Mouse (Mus musculus): Measurements from ENCODE around the gene Cdh5. TPM values are rescaled to one million over a fixed set of nuclear protein-coding genes. Genes with fewer than 3 reads are reported as not detected.
A peak's percentile ranks its signal among the peaks of the same experiment; 100 is the strongest.
"Not testable (repeated sequence)": the region's sequence is repeated elsewhere in the genome, so short reads cannot be mapped to it uniquely, and the experiment has no call there.

Gene Cdh5
- polyA plus RNA-seq (2012; rRNA removed) = 18.2 and 34.6 TPM in 2 replicates

- TF ChIP-seq CTCF (IDR thresholded peaks at IDR 0.05; ENCODE audit: borderline replicate concordance, extremely low read depth, insufficient read depth, insufficient read length) (no peak), POLR2A (IDR thresholded peaks at IDR 0.05; ENCODE audit: borderline replicate concordance, extremely low read depth, insufficient read depth, insufficient read length, poor library complexity, severe bottlenecking) (no peak)
- DNase-seq (ENCODE audit: low read depth) = no peak
Observed at GRCm38 (mm10) chr8:104101415-104101814, at the start of gene Cdh5. TSS of gene Cdh5 (plus strand) at chr8:104101625.

DNA sequence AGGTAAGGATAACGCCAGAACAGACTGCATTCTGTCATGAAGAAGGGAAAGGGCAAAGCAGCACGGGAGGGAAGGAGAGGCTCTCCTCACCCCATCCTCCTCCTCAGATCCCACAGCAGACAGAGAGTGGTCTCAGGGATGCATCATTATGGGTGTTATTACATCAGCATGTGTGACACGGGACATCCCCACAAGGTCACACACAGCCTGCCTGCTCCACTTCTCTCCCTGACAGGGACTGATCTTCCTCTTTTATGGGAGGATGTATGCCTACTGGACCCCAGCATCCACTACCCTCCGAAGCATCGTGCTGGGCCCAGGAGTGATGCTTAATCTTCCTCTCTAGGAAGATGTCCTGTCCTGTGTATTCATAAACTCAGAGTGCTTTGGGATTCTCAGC lies 41.5 kb upstream of the Cdh5 start:
- no peak for DNase-seq (ENCODE audit: low read depth)
- TF ChIP-seq POLR2A (IDR thresholded peaks at IDR 0.05; ENCODE audit: borderline replicate concordance, extremely low read depth, insufficient read depth, insufficient read length, poor library complexity, severe bottlenecking) (no peak), CTCF (IDR thresholded peaks at IDR 0.05; ENCODE audit: borderline replicate concordance, extremely low read depth, insufficient read depth, insufficient read length) (no peak)

- TF ChIP-seq POLR2A (IDR thresholded peaks at IDR 0.05; ENCODE audit: borderline replicate concordance, extremely low read depth, insufficient read depth, insufficient read length, poor library complexity, severe bottlenecking) = no peak
- no peak for TF ChIP-seq CTCF (IDR thresholded peaks at IDR 0.05; ENCODE audit: borderline replicate concordance, extremely low read depth, insufficient read depth, insufficient read length)
Observed at GRCm38 (mm10) chr8:104060446-104060845, 41.0 kb upstream of the Cdh5 start.

GRCm38 (mm10) chr8:104061048-104061988 lies 40.1 kb upstream of the Cdh5 start:
- TF ChIP-seq POLR2A (IDR thresholded peaks at IDR 0.05; ENCODE audit: borderline replicate concordance, extremely low read depth, insufficient read depth, insufficient read length, poor library complexity, severe bottlenecking) = no peak
- no peak for TF ChIP-seq CTCF (IDR thresholded peaks at IDR 0.05; ENCODE audit: borderline replicate concordance, extremely low read depth, insufficient read depth, insufficient read length)
- no peak for DNase-seq (ENCODE audit: low read depth)

More at GRCm38 (mm10) chr8:104060446-104060845, 41.0 kb upstream of the Cdh5 start:
- no peak for DNase-seq (ENCODE audit: low read depth)

DNA sequence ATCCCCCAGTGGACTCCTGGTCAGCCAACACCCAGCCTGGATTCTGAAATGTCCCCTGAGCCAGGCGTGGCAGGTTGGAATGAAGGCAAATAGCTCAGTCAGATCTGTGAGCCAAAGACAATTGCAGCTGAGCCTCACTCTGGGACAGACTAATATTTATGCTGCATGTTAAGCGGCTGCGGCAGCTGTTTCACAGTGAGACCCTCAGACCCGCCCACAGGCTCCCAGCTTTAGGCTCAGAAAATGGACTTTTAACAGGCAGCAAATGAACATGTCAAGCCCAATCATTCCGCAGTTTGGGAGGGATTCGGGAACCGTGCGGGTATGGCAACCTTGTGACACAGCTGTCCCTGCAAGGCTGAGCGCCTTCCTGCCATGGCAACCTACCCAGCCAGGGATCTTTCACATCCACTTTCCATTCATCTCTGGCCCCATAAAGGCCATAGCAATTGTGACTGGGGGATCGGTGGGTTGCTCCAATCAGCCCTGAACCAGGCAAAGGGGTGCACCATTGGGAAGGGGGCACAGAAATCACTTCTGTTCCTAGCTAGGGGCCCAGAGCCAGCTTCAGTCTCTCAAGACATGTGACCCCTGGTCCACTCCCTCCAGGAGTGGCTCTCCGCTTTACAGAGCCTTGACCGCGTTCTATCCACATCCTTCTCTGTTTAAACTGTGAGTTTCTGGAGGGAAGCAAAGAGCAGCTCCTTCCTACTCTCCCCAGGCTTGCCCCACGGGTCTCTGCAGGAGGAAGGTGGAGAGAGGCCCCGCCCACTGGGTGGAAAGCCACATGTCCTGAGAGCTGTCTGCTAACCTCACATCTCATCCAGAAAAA lies 39.2 kb upstream of the Cdh5 start:
- no peak for TF ChIP-seq POLR2A (IDR thresholded peaks at IDR 0.05; ENCODE audit: borderline replicate concordance, extremely low read depth, insufficient read depth, insufficient read length, poor library complexity, severe bottlenecking)
- no peak for TF ChIP-seq CTCF (IDR thresholded peaks at IDR 0.05; ENCODE audit: borderline replicate concordance, extremely low read depth, insufficient read depth, insufficient read length)
- peak; percentile 89 for DNase-seq (ENCODE audit: low read depth)

DNA sequence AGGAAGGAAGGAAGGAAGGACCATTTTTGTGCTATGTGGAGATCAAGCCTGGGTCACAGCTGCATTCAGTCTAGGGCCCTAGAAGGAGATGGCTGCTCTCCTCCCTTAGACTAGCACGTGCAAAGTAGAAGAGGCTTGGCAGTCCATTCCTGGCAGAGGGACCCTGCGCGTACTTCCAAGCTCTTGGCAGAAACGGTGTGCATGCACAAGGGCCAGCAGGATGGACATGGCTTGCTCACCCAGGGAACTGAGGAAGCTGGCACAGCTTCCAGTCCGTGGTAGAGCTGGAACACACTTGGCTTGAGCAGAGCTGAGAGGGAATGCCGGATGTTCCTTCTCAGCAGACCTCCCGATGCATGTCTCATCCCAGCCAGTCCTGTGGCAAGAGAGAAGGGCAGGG lies 36.2 kb upstream of the Cdh5 start:
- TF ChIP-seq CTCF (IDR thresholded peaks at IDR 0.05; ENCODE audit: borderline replicate concordance, extremely low read depth, insufficient read depth, insufficient read length) = no peak
- no peak for TF ChIP-seq POLR2A (IDR thresholded peaks at IDR 0.05; ENCODE audit: borderline replicate concordance, extremely low read depth, insufficient read depth, insufficient read length, poor library complexity, severe bottlenecking)
- DNase-seq (ENCODE audit: low read depth) = no peak

DNA sequence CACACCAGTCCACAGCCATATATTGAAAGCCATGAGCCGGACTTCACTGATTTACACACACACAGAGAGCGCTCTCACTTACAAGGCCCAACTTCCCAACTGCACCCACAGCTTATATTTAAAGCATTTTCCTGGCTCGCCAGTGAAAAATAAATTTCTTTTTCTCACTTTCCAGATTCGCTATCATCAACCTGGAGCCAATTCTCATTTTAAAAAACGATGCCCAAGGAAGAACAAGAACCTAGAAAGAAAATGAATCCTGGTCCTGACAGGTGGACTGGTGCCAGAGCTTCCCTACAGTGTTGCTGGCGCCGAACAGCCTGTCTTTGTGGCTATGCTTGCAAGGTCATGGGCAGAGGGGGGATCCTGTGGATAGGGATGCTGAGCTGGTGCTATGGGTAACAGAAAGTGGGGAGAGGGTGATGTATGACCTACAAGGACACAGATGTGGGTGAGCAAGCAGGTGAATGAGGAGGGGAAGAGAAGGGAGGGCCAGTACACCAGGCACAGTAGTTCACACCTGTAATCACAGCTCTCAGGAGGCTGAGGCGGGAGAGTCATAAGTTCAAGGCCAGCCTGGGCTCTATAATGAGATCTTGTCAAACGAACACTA lies 35.4 kb upstream of the Cdh5 start:
- TF ChIP-seq CTCF (IDR thresholded peaks at IDR 0.05; ENCODE audit: borderline replicate concordance, extremely low read depth, insufficient read depth, insufficient read length) (no peak), POLR2A (IDR thresholded peaks at IDR 0.05; ENCODE audit: borderline replicate concordance, extremely low read depth, insufficient read depth, insufficient read length, poor library complexity, severe bottlenecking) (no peak)
- no peak for DNase-seq (ENCODE audit: low read depth)

DNA sequence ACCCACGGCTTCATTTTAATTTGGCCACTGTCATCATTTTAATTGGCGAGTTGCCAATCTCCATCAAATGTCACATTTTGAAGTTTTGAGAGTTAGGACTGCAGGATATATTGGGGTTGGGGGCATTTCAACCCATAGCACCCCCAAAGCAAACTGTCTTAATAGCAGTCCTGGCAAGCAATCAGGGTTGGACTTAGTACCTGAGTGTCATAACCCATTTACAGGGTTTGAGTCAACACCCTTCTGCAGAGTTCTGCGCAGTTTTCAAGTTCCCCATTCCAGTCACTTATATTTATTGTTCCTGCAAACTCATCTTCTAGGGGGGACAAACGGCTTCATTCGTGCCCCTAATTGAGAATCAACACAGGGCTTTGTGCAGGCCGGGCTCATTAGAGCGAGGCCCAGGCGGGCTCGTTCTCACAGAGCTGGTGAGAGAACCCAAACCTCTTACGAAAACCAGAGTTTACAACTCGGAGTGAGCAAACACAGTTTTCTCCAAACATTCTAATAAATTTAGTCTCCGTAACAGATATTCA lies 34.0 kb upstream of the Cdh5 start:
- DNase-seq (ENCODE audit: low read depth) = no peak
- no peak for TF ChIP-seq CTCF (IDR thresholded peaks at IDR 0.05; ENCODE audit: borderline replicate concordance, extremely low read depth, insufficient read depth, insufficient read length)
- no peak for TF ChIP-seq POLR2A (IDR thresholded peaks at IDR 0.05; ENCODE audit: borderline replicate concordance, extremely low read depth, insufficient read depth, insufficient read length, poor library complexity, severe bottlenecking)

DNA sequence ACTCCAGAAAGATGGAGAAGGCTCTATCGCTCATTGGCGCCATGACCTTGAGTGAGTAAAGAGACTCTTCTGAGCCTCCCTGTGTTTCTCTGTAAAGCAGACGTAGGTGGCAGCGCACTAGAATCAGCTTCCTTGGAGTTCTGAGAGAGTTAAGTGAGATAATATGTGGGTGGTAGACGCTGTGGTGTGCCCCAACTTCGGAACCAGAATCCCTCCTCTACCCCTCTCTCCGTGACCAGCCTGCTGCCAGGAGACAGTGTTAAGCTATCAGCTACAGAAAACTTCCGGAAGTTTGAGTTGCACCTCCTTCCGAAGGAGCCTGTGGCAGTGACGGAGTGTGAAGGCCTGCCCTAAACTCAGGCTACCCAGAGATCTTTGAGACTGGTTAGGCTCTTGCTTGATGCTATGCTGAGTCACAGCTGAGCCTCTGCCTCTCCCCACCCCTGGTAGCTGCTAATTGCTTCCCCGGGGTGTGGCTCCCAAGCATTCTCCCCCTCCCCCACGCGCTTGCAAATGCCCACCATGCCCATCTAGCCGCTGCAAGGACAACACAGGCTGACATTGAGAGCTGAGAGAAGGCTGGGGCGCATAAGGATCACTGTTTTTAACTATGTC lies 32.9 kb upstream of the Cdh5 start:
- TF ChIP-seq CTCF (IDR thresholded peaks at IDR 0.05; ENCODE audit: borderline replicate concordance, extremely low read depth, insufficient read depth, insufficient read length) (no peak), POLR2A (IDR thresholded peaks at IDR 0.05; ENCODE audit: borderline replicate concordance, extremely low read depth, insufficient read depth, insufficient read length, poor library complexity, severe bottlenecking) (no peak)
- no peak for DNase-seq (ENCODE audit: low read depth)

GRCm38 (mm10) chr8:104070201-104070865 lies 31.1 kb upstream of the Cdh5 start:
- not testable (repeated sequence) for DNase-seq (ENCODE audit: low read depth)

Measured in brain, embryonic 14.5 days (tissue).